Mouse (Mus musculus): ENCODE measurements at regions not wholly inside any gene's neighbourhood (a gene's known extent, or its start where the extent isn't known, plus 50 kb on each side); places are given as distances from the start of the nearest gene placed in this dataset.

GRCm38 (mm10) chr3:100401080-100401479 lies 88.0 kb downstream of the Tent5c start:
- no peak for DNase-seq (ENCODE audit: low spot score)

- no peak for DNase-seq (ENCODE audit: low spot score)
Observed at GRCm38 (mm10) chr3:100397491-100397890, 91.6 kb downstream of the Tent5c start.

GRCm38 (mm10) chr3:100394911-100395604 lies 94.1 kb downstream of the Tent5c start:
- DNase-seq (ENCODE audit: low spot score), result no peak

GRCm38 (mm10) chr3:100393956-100394355 lies 95.2 kb downstream of the Tent5c start:
- no peak for DNase-seq (ENCODE audit: low spot score)

GRCm38 (mm10) chr3:100382181-100382580 lies 106.9 kb downstream of the Tent5c start:
- DNase-seq (ENCODE audit: low spot score), result no peak

- DNase-seq (ENCODE audit: low spot score), result no peak
Observed at GRCm38 (mm10) chr3:100381363-100381762, 107.8 kb downstream of the Tent5c start.

- no peak for DNase-seq (ENCODE audit: low spot score)
Observed at GRCm38 (mm10) chr3:100376162-100376561, 113.0 kb downstream of the Tent5c start.

- DNase-seq (ENCODE audit: low spot score), result no peak
Observed at GRCm38 (mm10) chr3:100366884-100367840, 122.0 kb downstream of the Tent5c start.

- DNase-seq (ENCODE audit: low spot score), result no peak
Observed at GRCm38 (mm10) chr3:100366447-100366846, 122.7 kb downstream of the Tent5c start.

GRCm38 (mm10) chr3:100365354-100365945 lies 123.7 kb downstream of the Tent5c start:
- DNase-seq (ENCODE audit: low spot score), result no peak

- DNase-seq (ENCODE audit: low spot score), result no peak
Observed at GRCm38 (mm10) chr3:100364706-100365105, 124.4 kb downstream of the Tent5c start.

- DNase-seq (ENCODE audit: low spot score), result no peak
Observed at GRCm38 (mm10) chr3:100362983-100363382, 126.1 kb downstream of the Tent5c start.

- no peak for DNase-seq (ENCODE audit: low spot score)
Observed at GRCm38 (mm10) chr3:100360019-100360418, 129.1 kb downstream of the Tent5c start.

GRCm38 (mm10) chr3:100359036-100359435 lies 130.1 kb downstream of the Tent5c start:
- peak; percentile 10 for DNase-seq (ENCODE audit: low spot score)

- no peak for DNase-seq (ENCODE audit: low spot score)
Observed at GRCm38 (mm10) chr3:100333478-100333877, 155.6 kb downstream of the Tent5c start.

- no peak for DNase-seq (ENCODE audit: low spot score)
Observed at GRCm38 (mm10) chr3:100318357-100318756, 156.2 kb upstream of the Wdr3 start.

GRCm38 (mm10) chr3:100287818-100288217 lies 125.6 kb upstream of the Wdr3 start:
- no peak for DNase-seq (ENCODE audit: low spot score)

- no peak for DNase-seq (ENCODE audit: low spot score)
Observed at GRCm38 (mm10) chr3:100266976-100267375, 104.8 kb upstream of the Wdr3 start.

GRCm38 (mm10) chr3:100264991-100265390 lies 102.8 kb upstream of the Wdr3 start:
- no peak for DNase-seq (ENCODE audit: low spot score)
